Mouse (Mus musculus): Measurements from ENCODE around the gene Slc35e2. TPM values are rescaled to one million over a fixed set of nuclear protein-coding genes. Genes with fewer than 3 reads are reported as not detected.

The Slc35e2 gene
- 3.1 and 3.7 TPM in 2 replicates for polyA plus RNA-seq (2015; fragmentation: Nextera tagmentation; extraction: Ambion mirVana)

DNA sequence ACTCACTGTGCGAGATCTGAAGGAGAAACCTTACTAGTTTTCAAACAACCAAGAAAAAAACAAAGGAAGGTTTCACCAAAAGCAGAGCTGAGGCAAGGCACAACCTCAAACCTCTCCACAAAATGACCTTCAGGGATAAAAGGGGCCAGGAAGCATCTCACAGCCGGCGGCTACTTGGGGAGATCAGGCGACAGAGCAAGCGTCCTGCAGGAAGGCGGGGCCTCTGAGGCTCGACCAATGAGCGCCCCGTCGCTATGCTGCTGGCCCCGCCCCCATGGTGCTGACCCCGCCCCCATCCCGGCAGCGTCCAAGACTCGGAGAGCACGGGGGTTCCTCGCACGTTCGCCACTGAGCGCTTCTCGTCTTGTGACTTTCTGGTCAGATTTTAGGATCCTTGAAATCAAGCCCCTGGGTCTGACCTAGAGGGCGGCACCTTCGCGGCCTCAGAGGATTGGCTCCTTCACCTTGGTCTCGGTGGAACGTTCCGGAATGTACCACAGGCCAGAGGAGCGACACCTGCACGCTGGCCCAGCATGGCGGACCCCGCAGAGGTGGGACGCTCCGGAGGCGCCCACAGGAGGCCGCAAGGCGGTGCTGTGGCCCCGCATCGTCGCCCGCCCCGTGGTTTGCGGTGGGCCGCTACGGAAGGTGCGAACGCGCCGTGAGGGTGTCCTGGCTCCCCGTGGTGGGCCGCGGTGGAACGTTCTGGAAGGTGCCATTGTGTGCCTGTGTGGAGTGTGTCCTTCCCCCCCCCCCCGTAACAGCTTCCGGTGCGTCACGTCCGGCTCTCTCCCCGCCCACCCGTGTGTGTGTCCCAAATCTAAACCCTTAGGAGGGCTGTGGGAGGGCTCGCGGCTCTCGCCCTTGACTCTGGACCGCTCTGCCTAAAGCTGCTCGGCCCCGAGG, at the start of gene Slc35e2:
Gene Slc35e2 (plus strand): TSS at position 326 of the 906 bp plus-strand sequence.
- no peaks in the 10 kb centered on the region for H3K9me3 ChIP-seq (ENCODE audit: low read length)
- peak; percentile 96 for ATAC-seq
- H3K36me3 ChIP-seq (ENCODE audit: insufficient read depth, low read length), result no peaks in the 10 kb centered on the region
- TF ChIP-seq CTCF (IDR thresholded peaks at IDR 0.05) (peak; percentile 52), EP300 (IDR thresholded peaks at IDR 0.05) (no peak)
- peak within 1 kb of the TSS; percentile 85 for H3K9ac ChIP-seq (replicated peaks; ENCODE audit: low read depth)
- WGBS, result under 1% methylated on average over 38 of the region's 65 CpGs
- DNase-seq (ENCODE audit: low spot score), result peak; percentile 97
- peak within 1 kb of the TSS; percentile 97 for H3K4me2 ChIP-seq (replicated peaks; ENCODE audit: low read depth, low read length)
- H3K27ac ChIP-seq (ENCODE audit: low read length), result peak within 1 kb of the TSS; percentile 96
- peak within 1 kb of the TSS; percentile 90 for H3K4me3 ChIP-seq (ENCODE audit: low read depth, low read length)
- H3K27me3 ChIP-seq (replicated peaks; ENCODE audit: insufficient read depth, low read length), result no peaks in the 10 kb centered on the region
- no peaks in the 10 kb centered on the region for H3K4me1 ChIP-seq (ENCODE audit: insufficient read depth, low read depth, low read length)

DNA sequence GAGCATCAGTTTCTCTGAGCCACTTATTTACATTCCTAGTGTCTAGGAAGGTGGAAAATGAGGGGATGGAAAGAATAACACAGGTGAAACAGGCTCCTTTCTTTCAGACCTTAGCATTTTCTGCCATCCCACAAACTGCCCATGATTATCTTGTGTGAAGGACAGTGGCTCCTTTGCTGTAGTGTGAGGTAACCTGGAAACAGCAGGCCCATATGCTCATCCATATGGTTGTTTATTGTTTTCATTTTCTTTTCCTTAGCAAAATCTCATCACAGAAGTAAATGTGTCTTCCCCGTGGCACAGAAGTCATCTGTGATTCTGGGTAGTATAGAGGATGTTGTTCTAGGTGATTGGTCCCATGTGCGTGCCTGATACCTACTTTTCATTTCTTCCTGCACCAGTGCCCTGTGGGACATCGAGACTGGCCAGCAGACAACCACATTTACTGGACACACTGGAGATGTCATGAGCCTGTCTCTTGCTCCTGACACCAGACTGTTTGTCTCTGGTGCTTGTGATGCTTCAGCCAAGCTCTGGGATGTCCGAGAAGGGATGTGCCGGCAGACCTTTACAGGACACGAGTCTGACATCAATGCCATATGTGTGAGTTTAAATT, 48.2 kb upstream of the Slc35e2 start:
- no peak overlapping the region for H3K4me2 ChIP-seq (replicated peaks; ENCODE audit: low read depth, low read length)
- no peak for ATAC-seq
- no peaks in the 10 kb centered on the region for H3K4me1 ChIP-seq (ENCODE audit: insufficient read depth, low read depth, low read length)
- peaks cover 39% of the 10 kb centered on the region; the same call in 1 of the 2 replicates for H3K36me3 ChIP-seq (ENCODE audit: insufficient read depth, low read length)
- H3K9ac ChIP-seq (replicated peaks; ENCODE audit: low read depth), result no peak overlapping the region
- WGBS, result 85% methylated on average over 6 of the region's 6 CpGs
- no peak overlapping the region for H3K27ac ChIP-seq (ENCODE audit: low read length)
- no peak for TF ChIP-seq CTCF (IDR thresholded peaks at IDR 0.05)
- no peak for TF ChIP-seq EP300 (IDR thresholded peaks at IDR 0.05)
- H3K4me3 ChIP-seq (ENCODE audit: low read depth, low read length), result no peak overlapping the region
- H3K27me3 ChIP-seq (replicated peaks; ENCODE audit: insufficient read depth, low read length), result no peaks in the 10 kb centered on the region
- H3K9me3 ChIP-seq (ENCODE audit: low read length), result no peaks in the 10 kb centered on the region
- DNase-seq (ENCODE audit: low spot score), result no peak

DNA sequence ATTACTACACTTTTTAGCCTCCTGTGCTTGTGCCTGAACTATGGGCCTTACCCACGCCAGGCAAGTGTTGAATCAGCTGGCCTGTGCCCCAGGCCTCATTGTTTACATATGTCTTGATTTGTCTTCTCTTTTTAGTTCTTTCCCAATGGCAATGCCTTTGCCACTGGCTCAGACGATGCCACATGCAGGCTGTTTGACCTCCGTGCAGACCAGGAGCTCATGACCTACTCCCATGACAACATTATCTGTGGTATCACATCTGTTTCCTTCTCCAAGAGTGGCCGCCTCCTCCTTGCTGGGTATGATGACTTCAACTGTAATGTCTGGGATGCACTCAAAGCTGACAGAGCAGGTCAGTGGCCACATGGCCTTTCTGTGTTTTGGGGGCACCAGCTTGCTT, 46.3 kb upstream of the Slc35e2 start:
- peaks cover 40% of the 10 kb centered on the region; the same call in 1 of the 2 replicates for H3K36me3 ChIP-seq (ENCODE audit: insufficient read depth, low read length)

DNA sequence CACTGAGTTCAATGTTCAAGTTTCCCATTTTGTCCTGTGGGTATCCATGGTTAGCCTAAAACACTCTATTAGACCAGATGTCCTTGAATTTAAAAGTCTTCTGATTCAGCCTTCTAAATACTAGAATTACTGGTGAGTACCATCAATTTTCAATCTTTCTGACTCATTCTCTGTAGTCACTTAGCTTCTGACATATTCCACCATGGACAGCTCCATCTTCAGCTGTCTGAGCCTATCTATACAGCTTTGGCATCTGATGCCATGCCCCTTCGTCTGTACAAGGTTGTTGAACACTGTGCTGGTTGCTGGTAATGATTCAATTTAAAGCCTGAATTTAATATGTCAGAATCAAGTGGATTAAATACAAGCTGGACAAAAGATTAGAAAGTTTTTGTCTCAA, 45.8 kb upstream of the Slc35e2 start:
- H3K27me3 ChIP-seq (replicated peaks; ENCODE audit: insufficient read depth, low read length), result no peaks in the 10 kb centered on the region
- no peaks in the 10 kb centered on the region for H3K9me3 ChIP-seq (ENCODE audit: low read length)
- WGBS, result 52% methylated on average over 1 of the region's 1 CpGs
- H3K4me2 ChIP-seq (replicated peaks; ENCODE audit: low read depth, low read length), result no peak overlapping the region
- no peak for DNase-seq (ENCODE audit: low spot score)
- H3K27ac ChIP-seq (ENCODE audit: low read length), result no peak overlapping the region
- no peak overlapping the region for H3K4me3 ChIP-seq (ENCODE audit: low read depth, low read length)
- no peak overlapping the region for H3K9ac ChIP-seq (replicated peaks; ENCODE audit: low read depth)
- no peak for TF ChIP-seq EP300 (IDR thresholded peaks at IDR 0.05)
- no peak for TF ChIP-seq CTCF (IDR thresholded peaks at IDR 0.05)
- H3K36me3 ChIP-seq (ENCODE audit: insufficient read depth, low read length), result peaks cover 45% of the 10 kb centered on the region; the same call in 1 of the 2 replicates
- H3K4me1 ChIP-seq (ENCODE audit: insufficient read depth, low read depth, low read length), result peaks cover 3% of the 10 kb centered on the region; the same call in 1 of the 2 replicates
- no peak for ATAC-seq

More for the DNA sequence above, 46.3 kb upstream of the Slc35e2 start:
- ATAC-seq, result no peak
- H3K9ac ChIP-seq (replicated peaks; ENCODE audit: low read depth), result no peak overlapping the region
- H3K4me2 ChIP-seq (replicated peaks; ENCODE audit: low read depth, low read length), result no peak overlapping the region
- WGBS, result 65% methylated on average over 4 of the region's 4 CpGs
- no peak overlapping the region for H3K4me3 ChIP-seq (ENCODE audit: low read depth, low read length)
- H3K9me3 ChIP-seq (ENCODE audit: low read length), result no peaks in the 10 kb centered on the region
- H3K27me3 ChIP-seq (replicated peaks; ENCODE audit: insufficient read depth, low read length), result no peaks in the 10 kb centered on the region
- DNase-seq (ENCODE audit: low spot score), result no peak
- TF ChIP-seq CTCF (IDR thresholded peaks at IDR 0.05), result no peak
- H3K4me1 ChIP-seq (ENCODE audit: insufficient read depth, low read depth, low read length), result no peaks in the 10 kb centered on the region
- H3K27ac ChIP-seq (ENCODE audit: low read length), result no peak overlapping the region

DNA sequence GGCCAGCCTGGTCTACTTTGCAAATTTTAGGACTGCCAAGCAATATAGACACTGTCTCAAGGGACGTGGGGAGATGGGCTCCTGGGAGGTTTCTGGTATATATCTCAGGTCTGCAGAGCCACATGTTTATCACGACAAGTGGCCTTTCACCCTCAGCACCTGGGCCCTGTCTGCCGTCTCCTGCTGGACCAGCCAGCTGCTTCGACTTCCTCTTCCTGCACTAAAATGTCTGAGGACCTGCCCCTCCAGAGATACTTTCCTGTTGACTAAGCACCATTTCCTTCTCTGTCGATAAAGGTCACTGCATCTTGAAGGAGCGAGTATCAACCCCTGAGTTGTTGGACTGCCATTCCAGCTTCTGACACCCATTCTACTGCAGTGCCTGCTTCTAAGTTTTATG, 41.8 kb upstream of the Slc35e2 start:
- Histone ChIP-seq H3K9me3 (ENCODE audit: low read length) (no peaks in the 10 kb centered on the region), H3K4me3 (ENCODE audit: low read depth, low read length) (no peak overlapping the region), H3K9ac (replicated peaks; ENCODE audit: low read depth) (no peak overlapping the region), H3K4me2 (replicated peaks; ENCODE audit: low read depth, low read length) (no peak overlapping the region), H3K4me1 (ENCODE audit: insufficient read depth, low read depth, low read length) (peaks cover 13% of the 10 kb centered on the region), H3K36me3 (ENCODE audit: insufficient read depth, low read length) (peaks cover 28% of the 10 kb centered on the region; the same call in 1 of the 2 replicates), H3K27me3 (replicated peaks; ENCODE audit: insufficient read depth, low read length) (no peaks in the 10 kb centered on the region), H3K27ac (ENCODE audit: low read length) (no peak overlapping the region)
- TF ChIP-seq EP300 (IDR thresholded peaks at IDR 0.05) (no peak), CTCF (IDR thresholded peaks at IDR 0.05) (no peak)
- ATAC-seq (no peak), DNase-seq (ENCODE audit: low spot score) (no peak)
- 35% methylated on average over 6 of the region's 6 CpGs for WGBS

DNA sequence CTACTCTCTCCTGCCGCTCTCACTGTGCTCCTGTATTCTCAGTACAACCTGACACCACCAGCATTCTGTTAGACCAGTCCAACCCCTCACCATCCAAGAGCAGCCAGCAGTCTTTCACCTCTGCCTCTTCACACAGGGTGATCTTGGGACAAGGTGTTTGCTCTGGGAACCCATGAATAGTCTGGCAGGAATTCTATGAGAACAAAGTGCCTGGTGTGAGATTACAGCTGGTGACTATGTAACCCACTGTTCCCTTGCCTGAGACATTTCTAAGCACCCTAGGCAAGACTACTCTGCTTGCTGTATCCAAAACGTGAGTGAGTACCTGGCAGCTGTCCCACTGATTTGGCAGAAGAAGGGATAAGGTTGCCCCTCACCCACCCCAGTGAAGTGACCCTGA, 40.3 kb upstream of the Slc35e2 start:
- peak; percentile 66 for DNase-seq (ENCODE audit: low spot score)
- WGBS, result 36% methylated on average over 2 of the region's 2 CpGs

More for the DNA sequence above, 40.3 kb upstream of the Slc35e2 start:
- Histone ChIP-seq H3K36me3 (ENCODE audit: insufficient read depth, low read length) (peaks cover 24% of the 10 kb centered on the region; the same call in 1 of the 2 replicates), H3K27me3 (replicated peaks; ENCODE audit: insufficient read depth, low read length) (no peaks in the 10 kb centered on the region), H3K27ac (ENCODE audit: low read length) (peak overlapping the region; percentile 78), H3K4me2 (replicated peaks; ENCODE audit: low read depth, low read length) (no peak overlapping the region), H3K9me3 (ENCODE audit: low read length) (no peaks in the 10 kb centered on the region), H3K4me3 (ENCODE audit: low read depth, low read length) (no peak overlapping the region), H3K9ac (replicated peaks; ENCODE audit: low read depth) (no peak overlapping the region), H3K4me1 (ENCODE audit: insufficient read depth, low read depth, low read length) (peaks cover 21% of the 10 kb centered on the region)
- TF ChIP-seq CTCF (IDR thresholded peaks at IDR 0.05), result no peak
- TF ChIP-seq EP300 (IDR thresholded peaks at IDR 0.05), result no peak; the same call in 1 of the 2 replicates
- ATAC-seq, result no peak
